Mouse (Mus musculus) 3T3-L1 (cell line): ENCODE results near the gene Coa6.

Experiments used
- DNase-seq: peaks from one replicate; pipeline ENCODE4 v3.0.0-alpha.2; 2015; ENCODE audit warnings: low read depth, low spot score

The Coa6 gene

GRCm38 (mm10) chr8:126464071-126464470, 41.8 kb downstream of the Coa6 start:
- no peak for DNase-seq

- DNase-seq: peak; percentile 25
Measured at GRCm38 (mm10) chr8:126473802-126474298, 51.5 kb downstream of the Coa6 start.

DNA sequence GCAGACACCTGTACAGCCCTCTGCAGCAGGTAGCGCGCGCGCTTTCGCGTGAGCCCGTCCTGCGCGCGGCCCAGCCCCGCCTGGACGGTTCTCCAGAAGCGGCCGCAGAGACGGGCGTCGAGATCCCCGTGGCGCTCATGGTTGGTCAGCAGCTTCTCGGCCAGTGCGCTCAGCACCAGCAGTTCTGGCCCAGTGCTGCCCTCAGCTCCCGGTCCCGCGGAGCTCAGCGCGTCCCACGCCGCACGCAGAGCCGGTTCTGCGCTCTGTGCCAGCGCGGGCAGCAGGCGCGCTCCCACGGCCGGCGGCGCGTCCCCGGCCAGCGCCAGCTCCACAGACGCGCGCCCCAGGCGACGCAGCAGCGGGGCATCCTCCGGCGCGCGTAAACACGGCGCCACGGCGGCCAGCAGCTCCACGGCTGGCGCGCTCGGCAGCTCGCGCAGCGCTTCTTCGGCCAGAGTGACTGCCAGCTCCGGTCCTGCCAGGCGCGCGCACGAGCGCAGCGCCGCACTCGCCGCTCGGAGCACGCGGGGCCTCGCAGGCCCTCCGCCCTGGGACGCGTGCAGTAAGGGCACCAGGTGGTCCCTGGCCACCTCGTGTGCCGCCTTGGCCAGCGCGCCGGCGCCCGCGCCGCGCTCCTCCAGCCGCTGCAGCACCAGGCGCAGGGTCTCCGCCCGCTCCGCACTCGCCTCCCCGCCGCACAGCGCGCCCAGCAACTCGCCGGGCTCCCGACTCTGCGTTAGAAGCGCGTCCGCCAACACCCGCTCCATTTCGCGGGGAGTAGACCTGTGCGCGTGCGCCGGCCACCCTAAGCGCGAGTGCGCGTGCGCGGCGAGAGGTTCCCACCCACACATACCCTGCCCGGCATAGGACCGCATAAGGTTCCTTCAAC, 52.2 kb downstream of the Coa6 start, which contains the start of gene Tarbp1:
Tarbp1 (minus strand) TSS at position 767 of the 889 bp plus-strand sequence.
- peak; percentile 85 for DNase-seq
